Mouse (Mus musculus): ENCODE results near the gene Fgf7.

Fgf7 gene

DNA sequence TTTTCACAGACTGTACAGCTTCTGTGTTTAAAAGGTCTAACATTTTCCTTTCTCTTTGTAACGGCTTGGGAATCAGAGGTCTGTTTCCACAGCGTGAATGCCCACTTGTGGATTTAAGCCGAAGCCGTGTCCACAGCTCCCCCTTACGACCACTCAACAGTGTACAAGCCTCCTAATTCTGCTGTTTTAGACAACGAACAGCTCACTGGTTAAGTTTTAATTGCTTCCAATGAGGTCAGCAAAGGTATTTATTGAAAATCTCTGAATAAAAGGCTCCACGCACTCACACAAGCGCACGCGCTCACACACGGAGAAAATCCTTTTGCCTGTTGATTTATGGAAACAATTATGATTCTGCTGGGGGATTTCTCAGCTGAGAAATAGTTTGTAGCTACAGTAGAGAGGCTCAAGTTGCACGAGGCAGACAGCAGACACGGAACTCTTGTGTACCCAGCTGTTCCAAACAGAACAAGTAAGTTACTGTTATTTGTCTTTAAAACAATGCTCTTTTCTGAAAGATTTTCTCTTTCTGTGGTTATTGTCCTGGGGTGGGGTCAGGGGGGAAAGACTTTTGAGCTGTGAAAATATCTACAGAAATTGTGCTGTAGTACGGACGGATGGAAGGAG lies at the start of gene Fgf7:
Gene Fgf7 (plus strand): TSS at position 280 of the 627 bp plus-strand sequence.
- no peak for DNase-seq

DNA sequence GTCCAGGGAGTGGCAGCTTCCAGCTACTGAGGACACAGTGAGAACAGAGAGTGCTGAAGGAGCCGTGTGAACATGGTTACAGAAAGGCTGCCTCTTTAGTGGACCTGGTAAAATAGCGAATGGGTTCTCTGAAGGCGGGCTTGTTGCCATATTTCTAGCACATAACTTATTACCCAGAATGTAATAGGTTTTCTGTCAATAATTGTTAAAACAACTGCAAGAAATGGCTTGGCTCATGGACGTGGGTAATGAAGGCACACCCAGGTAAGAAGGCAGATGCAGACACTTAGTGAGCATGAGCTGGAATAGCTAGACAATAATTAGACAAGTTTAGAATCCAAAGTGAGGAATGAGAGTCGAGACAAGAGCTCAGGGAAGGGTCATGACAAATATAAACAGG lies 32.2 kb upstream of the Fgf7 start:
- DNase-seq = no peak

DNA sequence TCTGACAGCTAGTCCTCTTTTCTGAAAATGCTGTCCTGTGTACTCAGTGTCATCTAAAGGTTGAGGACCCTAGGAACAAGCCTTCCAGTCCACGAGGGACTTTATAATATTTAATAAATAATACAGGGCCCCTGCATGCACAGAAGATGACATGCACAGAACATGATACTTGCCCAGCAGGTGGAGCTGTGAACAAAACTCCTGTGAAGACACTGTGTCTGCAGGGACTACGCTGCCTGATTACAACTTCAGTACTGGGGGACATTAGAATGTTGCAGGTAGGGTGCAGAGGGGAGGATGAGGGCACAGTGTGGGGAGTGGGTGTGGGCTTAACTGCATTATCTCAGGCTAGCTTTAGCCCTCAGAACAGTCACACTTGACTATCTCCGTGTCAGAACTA lies 28.4 kb upstream of the Fgf7 start:
- peak; percentile 48 for DNase-seq

DNA sequence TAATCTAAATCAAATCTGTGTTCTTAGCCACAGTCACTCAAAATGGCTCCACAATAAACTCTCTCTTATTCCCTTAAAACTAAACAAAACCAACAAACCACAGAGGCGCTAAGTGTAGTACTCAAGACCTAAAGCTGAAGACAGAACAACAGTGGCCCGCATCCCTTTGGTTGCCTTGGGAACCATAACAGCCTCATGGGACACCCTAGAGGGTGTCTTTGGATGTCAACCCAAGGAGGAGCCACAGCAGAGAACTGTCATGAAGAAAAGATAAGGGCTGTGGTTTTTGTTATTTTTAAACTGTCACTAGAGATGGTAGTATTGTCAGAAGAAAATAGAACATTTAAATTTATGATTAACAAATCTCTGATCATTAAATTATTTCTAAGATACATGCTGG lies 27.7 kb upstream of the Fgf7 start:
- no peak for DNase-seq

DNA sequence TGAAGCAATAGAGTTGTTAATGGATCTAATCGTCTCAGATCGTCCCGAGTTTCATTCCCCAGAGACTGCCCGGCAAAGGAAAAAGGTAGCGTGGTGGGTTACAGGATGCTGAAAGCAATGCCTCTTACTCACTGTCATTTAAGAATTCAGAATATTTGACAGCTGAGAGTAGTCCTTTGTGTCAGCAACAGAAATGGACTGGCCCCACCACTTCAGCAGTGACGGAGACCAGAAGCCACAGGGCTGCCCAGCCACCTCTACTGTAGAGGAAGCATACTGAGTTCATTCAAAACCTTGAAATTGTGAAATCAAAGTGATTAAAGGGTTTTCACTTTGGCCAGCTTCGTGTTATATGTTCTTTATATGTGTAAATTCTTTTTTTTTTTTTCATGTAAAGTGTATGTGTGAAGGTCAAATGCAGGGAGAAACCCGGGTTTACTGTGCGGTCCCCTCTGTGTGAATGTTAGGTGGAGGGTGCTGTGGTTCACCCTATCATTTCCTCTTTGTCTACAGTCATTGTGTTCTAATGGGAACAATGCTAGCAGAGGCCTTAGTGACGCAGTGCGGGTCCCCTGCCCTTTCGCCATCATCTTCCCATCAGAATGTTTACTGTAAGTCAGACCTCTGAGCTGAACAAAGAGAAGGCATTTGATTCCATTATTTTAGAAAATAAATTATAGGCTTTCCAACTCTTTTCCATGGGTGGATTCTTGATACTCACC lies 19.3 kb upstream of the Fgf7 start:
- DNase-seq = no peak

DNA sequence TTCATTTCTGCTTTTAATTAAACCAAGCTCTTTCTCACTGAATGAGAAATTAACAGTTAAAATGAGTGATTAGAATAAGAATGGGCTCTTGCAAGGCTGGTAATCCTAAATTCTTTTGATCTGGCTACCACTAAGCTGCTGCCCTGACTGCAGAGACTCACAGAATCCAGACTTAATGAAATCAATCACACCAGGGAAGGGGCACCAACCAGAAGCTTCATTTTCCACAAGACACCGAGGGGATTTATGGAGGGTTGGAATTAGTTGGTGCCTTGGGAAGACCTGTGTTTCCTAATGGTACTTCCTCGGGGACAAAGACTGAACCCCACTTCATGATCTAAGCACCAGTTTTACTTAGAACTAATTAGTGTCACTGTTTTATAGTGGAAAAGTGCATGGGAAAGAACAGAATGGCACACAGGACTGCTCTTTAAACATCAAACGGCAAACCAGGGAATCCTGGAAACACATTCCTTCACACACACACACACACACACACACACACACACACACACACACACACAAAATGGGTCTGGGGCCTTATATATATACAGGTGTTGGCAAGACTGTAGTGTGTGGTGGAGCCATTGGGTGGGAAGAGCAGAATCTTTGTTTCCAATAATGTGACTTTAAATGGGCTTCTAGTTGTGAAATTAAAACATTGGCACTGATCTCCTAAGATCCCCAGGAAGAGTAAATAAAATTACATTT lies 18.5 kb upstream of the Fgf7 start:
- no peak for DNase-seq

DNA sequence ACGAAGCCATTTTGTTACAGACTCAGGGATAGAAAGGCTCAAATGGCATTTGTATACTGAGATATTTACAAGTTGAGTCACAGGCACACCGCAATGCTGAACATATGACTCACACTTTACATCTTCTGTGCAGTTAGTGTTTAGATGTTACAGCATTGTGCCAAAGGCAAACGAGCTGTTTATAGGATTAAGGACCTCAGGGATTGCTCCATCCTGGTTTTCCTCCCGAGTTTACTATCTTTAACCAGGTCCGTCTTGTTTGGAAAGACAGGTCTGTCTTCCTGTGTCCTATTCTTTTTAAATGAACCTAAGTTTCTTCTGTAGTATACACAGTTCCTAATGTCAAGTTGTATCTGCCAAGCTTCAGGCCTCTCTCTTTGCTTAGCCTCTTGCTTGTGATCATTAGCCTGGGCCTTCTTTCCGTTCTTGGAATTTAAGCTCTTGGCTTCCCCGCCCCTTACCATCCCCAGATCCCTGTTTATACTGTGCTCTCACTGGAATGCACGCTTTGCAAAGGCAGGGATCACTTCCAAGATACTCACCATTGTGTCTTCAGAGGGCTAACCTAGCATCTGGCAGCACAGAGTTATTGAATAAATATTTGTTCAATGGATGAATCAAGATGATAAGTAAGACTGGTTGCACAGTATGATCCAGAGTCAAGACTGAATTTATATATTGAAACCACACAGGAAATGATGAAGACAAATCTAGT lies 3.1 kb upstream of the Fgf7 start:
- no peak for DNase-seq

DNA sequence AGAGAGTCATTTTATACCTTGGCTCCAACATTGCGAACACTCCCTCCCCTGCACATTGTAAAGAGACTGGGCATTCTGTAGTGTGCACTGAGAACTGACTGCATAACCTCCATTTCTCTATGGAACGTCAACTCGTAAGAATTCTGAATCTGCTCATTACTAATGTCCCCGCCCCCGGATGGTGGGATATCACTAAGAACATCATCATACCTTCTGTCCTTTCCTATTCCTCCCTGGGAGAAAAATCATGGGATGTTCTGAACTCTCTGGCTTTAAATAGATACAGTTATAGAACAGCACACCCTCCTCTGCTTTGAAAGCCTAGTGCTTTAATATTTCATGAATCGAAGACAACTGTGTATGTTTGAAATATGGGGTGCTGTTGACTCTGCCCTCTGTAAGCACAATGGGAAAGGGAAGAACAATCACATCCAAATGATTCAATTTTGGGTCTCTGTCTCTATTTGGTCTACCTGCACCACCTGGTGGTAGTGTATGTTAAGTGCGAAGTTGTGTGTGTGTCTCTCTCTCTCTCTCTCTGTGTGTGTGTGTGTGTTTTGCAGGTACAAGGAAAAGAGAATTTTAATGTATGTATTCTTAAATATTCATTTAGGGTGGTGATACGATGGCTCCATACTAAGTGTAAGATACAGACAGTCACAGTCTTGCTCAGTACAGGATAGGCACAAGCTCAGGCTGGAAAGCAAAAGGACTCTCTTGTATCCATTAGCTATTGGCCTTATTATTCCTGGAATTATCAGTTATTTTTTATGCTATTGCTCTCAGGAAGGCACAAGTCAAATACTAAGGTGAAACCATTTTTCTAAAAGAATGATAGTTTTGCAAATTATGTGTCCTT lies 1.1 kb upstream of the Fgf7 start:
- DNase-seq = no peak

DNA sequence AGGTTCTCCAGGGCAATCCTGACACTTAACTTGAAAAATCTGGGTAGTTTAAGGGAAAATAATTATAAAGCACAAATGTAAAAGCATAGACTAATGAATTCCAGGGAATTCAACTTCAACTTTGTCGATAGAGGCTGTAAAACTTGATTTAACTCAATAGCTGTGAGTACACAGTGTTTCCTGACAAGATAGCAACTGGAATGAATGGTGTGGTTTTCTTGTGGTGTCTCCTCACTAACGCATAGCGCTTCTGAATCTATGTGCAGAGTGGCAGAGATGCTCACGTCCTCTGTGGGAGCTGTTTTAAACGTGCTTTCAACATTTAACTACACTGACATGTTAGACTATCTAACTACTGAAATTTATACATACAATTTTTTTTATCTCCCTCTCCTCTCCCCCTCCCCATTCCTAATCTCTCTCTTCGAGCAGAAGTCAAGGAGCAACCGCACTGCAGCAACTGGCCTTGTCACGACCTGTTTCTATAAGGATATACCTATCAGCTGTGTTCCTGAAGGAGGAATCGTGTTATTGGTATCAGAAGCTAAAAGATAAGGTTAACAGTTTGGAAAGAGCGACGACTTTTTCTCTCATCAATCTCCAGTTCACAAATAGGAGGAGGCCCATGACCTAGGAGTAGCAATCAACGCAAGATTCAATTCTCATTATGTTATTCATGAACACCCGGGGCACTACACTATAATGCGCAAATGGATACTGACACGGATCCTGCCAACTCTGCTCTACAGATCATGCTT lies 734 bp downstream of the Fgf7 start:
- DNase-seq = no peak

DNA sequence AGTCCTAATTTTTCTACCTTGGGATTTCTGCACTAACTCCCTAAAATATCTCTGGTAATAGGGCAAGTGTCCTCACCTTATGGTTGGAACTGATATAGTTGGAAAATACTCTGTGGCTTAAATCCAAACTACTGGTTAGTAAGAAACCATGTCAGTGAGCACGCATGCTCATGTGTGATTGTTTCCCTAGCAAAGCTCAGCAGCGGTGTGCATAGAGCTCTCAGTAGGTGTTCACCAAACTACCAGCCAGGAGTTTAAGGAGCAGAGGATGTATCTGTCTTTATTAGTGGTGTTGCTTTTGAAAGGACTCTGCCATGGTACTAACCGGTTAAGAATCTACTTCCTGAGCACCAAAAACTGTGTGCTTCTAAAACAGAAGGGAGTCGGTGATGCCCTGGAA lies 1.7 kb downstream of the Fgf7 start:
- DNase-seq = no peak

DNA sequence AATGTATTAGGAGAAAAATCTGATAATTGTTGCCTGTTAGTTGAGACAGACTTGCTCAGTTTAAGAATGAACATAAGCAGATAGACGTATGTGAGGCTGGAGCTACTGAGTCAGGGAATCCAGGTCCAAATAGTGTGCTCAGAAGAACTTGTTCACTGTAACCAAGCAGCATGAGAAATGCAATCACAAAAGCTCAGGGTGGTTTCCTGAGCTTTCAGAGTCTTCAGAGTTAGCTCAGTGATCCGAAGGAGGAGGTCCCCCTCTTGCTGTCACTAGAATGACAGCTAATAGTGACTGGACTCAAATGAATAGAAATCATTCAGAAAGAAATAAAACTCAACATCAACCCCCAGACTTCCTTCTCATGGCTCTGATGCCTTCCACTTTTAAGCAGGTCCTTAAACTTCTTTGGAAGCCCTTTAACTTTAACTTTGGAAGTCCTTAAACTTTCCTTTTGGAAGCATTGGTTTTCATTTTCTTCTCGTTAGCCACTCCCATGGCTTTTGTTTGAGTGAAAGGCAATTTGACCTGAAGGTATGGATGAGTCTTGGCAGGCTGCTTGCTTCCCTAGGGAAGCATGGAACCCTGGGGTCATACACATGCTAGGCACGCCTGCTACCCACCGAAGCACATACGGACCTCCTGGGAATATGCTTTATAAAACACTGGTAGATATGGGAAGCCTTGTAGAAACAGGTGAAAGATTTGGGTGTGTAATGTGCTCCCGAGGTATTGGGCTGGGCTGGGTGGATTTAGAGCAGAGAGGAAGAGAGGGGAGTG lies 4.0 kb downstream of the Fgf7 start:
- no peak for DNase-seq

DNA sequence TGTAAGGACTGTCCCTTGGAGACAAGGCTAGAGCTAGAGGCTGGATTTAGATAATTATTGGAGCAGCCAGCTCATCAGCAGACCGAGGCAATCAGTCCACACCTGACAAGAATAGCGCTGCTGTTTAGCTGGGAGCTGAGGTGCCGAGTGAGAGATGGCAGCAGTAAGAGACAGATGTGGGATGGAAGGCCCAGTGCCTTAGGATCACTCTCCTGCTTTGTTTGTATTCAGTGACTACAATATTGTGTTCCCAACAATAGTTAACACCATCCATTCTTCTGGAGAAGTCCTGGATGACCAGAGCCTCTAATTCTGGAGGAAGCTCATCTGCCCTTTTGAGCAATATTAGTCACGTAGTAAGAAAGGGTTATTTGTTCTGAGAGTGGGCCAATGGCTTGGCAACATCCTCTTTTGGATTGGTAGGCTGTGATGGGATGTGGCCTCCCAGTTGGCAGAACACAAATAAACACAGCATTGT lies 5.0 kb downstream of the Fgf7 start:
- DNase-seq = no peak

DNA sequence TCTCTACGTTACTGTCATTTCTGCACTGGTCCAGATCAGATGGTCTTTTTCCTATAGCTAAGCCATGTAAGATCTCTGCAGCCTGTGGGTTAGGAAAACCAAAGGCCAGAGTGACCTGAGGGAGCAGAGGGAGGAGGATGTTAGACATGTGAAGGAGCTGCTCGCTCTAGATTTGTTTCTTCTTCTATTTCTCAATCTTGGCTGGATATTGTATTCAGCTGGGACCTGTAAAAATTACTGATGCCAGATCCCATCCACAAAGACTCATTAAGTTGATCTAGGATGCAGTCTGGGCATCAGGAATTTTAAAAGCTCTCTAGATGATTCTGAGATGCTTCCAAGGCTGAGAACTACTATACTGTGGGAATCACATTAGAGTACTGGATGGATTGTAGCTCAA lies 6.2 kb downstream of the Fgf7 start:
- no peak for DNase-seq

DNA sequence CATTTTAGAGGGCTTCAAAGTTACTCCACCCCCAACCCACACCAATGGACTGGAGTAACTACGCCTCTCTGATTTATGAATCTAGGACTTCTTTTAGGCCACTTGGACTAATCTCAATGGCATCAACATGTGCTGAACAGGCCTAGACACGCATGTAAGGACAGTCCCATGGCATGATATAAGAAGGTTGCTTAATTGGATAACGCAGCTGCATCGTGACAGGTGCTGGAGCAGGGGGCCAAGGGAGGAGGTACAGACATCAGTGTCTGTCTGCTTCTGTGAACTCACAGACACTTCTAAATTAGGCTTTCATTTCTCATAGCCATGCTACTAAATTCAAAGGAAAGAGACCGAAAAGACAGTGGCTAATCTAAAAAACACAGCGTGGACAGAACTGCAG lies 6.8 kb downstream of the Fgf7 start:
- DNase-seq = no peak

DNA sequence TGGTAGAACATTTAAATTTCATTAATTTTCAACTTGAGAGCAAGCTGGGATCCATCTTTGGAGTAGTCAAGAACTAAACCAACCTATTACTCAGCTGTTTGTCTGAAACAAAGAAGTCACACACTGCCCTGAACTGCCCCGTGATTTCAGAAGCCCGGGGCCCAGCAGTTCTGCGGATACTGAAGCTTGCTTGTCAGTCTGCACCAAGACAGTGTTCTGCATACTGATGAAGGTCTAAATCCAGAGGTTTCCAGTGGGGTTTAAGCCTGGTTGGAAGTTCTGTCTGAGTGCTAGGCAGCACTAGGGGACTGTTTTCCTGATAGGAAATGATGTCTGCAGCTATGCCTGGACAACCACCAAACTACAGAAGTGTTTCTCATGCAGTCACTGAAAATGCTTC lies 8.2 kb downstream of the Fgf7 start:
- DNase-seq = no peak

DNA sequence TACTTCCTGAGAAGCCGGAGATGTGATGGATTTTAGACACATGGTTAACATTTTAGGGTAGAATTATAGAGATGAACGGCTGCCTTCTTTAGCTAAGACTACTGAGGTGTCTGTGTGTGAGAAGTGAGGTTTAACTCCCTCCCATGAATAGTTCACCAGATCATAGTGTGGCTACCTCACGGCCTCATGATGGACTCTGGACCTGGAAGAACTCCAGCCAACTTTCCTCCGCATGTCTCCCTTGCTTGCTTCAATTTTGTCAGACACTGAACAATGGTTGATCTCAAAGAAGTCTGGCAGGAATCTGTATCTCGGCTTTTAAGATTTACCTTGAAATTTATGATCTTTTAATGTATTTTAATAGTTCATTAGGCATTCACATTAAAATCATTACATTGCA lies 11.2 kb downstream of the Fgf7 start:
- no peak for DNase-seq

DNA sequence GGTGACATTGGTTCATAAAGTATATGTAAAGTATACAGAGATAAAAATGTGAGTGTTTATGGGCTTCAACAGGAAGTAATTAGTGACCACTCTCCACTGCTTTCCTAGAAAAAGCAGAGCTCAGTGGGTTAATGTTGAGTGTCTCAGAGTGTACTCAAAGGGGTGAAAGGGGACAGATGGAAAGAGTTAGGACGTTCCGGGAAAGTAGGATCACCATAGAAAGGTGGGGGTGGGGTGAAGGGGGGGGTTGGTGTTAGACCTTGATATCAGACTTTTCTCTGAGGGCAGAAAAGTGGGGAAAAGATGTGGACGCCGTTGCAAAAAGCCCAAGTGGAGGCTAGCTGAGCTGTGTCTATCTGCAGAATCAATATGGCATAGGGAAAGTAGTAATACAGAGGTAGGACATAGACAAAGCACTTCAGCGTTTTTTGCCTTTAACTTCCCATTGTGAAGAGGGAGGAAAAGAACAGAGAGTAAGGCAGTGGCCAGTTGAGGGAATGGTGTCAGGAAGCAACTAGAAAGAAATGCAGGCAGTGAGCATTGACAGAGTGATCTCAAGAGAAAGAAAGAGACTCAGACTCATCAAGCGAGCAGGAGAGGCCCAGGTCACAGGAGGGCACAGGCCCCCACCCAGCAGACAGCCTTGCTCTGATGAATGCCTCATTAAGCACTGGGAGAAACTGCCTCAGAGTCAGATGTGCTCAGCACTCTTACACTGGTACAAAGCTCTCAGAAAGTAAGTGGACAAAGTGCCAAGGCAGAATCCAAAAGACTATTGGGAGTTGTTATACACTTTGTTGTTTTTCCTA lies 18.5 kb downstream of the Fgf7 start:
- no peak for DNase-seq

DNA sequence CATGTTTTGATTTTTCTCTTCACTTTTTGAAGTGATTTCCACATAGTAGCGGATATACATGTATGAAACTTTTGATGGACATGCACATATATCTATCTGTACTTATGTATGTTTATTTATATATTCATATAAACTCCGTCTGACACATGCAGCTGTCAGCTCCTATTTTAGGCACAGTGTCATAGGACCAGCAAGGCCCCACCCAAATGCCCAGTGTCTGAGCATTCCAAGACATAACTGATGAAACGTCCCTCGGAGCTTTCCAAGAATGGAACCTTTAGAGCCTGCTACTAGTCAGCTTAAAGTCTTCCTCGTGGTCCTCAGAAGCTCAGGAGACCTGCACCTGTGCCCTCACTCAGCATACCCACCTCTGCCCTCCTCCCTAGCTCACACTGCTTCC lies 19.2 kb downstream of the Fgf7 start:
- no peak for DNase-seq

DNA sequence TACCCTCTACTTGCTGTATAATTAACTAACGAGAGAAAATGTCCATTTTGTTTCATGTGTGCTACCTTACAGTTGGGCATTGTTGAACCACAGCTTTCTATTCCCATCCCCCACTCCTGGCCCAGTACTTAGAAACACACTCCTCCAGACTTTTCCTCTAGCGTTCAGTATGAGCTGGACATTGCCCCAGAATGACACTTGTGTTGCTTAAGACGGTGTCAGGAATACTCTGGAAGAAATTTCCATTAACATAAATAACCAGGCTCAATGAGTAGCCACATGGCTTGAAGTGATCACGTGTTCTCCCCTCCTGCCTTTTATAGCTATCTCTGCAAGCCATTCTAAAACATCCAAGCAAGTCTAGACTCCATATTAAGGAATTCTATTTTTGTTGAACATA lies 26.1 kb downstream of the Fgf7 start:
- no peak for DNase-seq
